In genomic region chr5:131769273-131769672, GRCm38 (mm10) we compare ENCODE assay signal across 14 mouse cellular contexts.
DNase-seq lines count a peak whose midpoint lies in the region; ATAC-seq and TF ChIP-seq lines count a peak whose summit lies in the region.
"Had no signal": no experiment of that assay in that cellular context is flagged by ENCODE, and none has a peak within 500 bp of the region (broad histone marks: within the 10 kb centered on the region; RNA-seq: fewer than 3 reads in every experiment).

No protein-coding gene starts in this region.

- H3K36me3 ChIP-seq in forebrain, embryonic 12.5 days (replicated peaks) = no peaks in the 10 kb centered on the region
- H3K36me3 ChIP-seq in forebrain, embryonic 16.5 days (ENCODE audit: control insufficient read depth, insufficient read depth) = no peaks in the 10 kb centered on the region
- H3K36me3 ChIP-seq in intestine, embryonic 15.5 days = no peaks in the 10 kb centered on the region
- H3K36me3 ChIP-seq in intestine, postnatal 0 days (ENCODE audit: control insufficient read depth, insufficient read depth) = no peaks in the 10 kb centered on the region
- H3K36me3 ChIP-seq in hindbrain, embryonic 14.5 days (replicated peaks; ENCODE audit: control insufficient read depth, insufficient read depth) = no peaks in the 10 kb centered on the region
- no peaks in the 10 kb centered on the region for H3K36me3 ChIP-seq in midbrain, embryonic 14.5 days (ENCODE audit: control insufficient read depth, insufficient read depth, low read length)
- 0 out of 2 replicates have a peak, but pooled peaks cover 5% of the 10 kb centered on the region for H3K36me3 ChIP-seq in kidney, embryonic 16.5 days (ENCODE audit: insufficient read depth, low read length)
- H3K36me3 ChIP-seq: embryonic facial prominence, embryonic 13.5 days; lung, embryonic 15.5 days had no signal

- peaks cover 30% of the 10 kb centered on the region for H3K4me1 ChIP-seq in forebrain, embryonic 12.5 days
- peaks cover 30% of the 10 kb centered on the region for H3K4me1 ChIP-seq in forebrain, embryonic 16.5 days (replicated peaks; ENCODE audit: control insufficient read depth, insufficient read depth, low read length)
- H3K4me1 ChIP-seq in intestine, embryonic 15.5 days (replicated peaks) = no peaks in the 10 kb centered on the region
- no peaks in the 10 kb centered on the region for H3K4me1 ChIP-seq in intestine, postnatal 0 days (replicated peaks; ENCODE audit: control insufficient read depth, insufficient read depth, low read length)
- H3K4me1 ChIP-seq in hindbrain, embryonic 14.5 days (replicated peaks; ENCODE audit: control insufficient read depth, insufficient read depth, low read length) = peaks cover 35% of the 10 kb centered on the region
- peaks cover 35% of the 10 kb centered on the region for H3K4me1 ChIP-seq in midbrain, embryonic 14.5 days (ENCODE audit: control insufficient read depth, insufficient read depth, low read length)
- no peaks in the 10 kb centered on the region for H3K4me1 ChIP-seq in kidney, embryonic 16.5 days (ENCODE audit: insufficient read depth, low read length)
- H3K4me1 ChIP-seq: lung, embryonic 15.5 days had no signal

- H3K27ac ChIP-seq in forebrain, embryonic 12.5 days = peak overlapping the region; percentile 25; the same call in 1 of the 2 replicates
- H3K27ac ChIP-seq in forebrain, embryonic 16.5 days (ENCODE audit: low read length) = no peak overlapping the region
- H3K27ac ChIP-seq in intestine, embryonic 15.5 days = no peak overlapping the region
- no peak overlapping the region for H3K27ac ChIP-seq in intestine, postnatal 0 days (ENCODE audit: low read depth, low read length)
- peak overlapping the region; percentile 66 for H3K27ac ChIP-seq in hindbrain, embryonic 14.5 days
- H3K27ac ChIP-seq in midbrain, embryonic 14.5 days (replicated peaks; ENCODE audit: low read depth, low read length) = peak overlapping the region; percentile 67
- H3K27ac ChIP-seq in kidney, embryonic 16.5 days (ENCODE audit: low read length) = no peak overlapping the region
- H3K27ac ChIP-seq: embryonic facial prominence, embryonic 13.5 days; lung, embryonic 15.5 days had no signal

- H3K9ac ChIP-seq in forebrain, embryonic 12.5 days = no peak overlapping the region
- no peak overlapping the region for H3K9ac ChIP-seq in forebrain, embryonic 16.5 days (replicated peaks; ENCODE audit: low read depth, low read length)
- H3K9ac ChIP-seq in intestine, embryonic 15.5 days = no peak overlapping the region
- no peak overlapping the region for H3K9ac ChIP-seq in intestine, postnatal 0 days (ENCODE audit: low read depth, low read length)
- H3K9ac ChIP-seq in hindbrain, embryonic 14.5 days = no peak overlapping the region
- peak overlapping the region; percentile 23; the same call in 1 of the 2 replicates for H3K9ac ChIP-seq in midbrain, embryonic 14.5 days (replicated peaks; ENCODE audit: low read length)
- no peak overlapping the region for H3K9ac ChIP-seq in kidney, embryonic 16.5 days (replicated peaks; ENCODE audit: low read length)
- H3K9ac ChIP-seq: embryonic facial prominence, embryonic 13.5 days; lung, embryonic 15.5 days had no signal

- no peaks in the 10 kb centered on the region for H3K9me3 ChIP-seq in forebrain, embryonic 12.5 days
- no peaks in the 10 kb centered on the region for H3K9me3 ChIP-seq in forebrain, embryonic 16.5 days (ENCODE audit: control insufficient read depth, low read length)
- no peaks in the 10 kb centered on the region for H3K9me3 ChIP-seq in intestine, embryonic 15.5 days
- no peaks in the 10 kb centered on the region for H3K9me3 ChIP-seq in intestine, postnatal 0 days (ENCODE audit: control insufficient read depth)
- no peaks in the 10 kb centered on the region for H3K9me3 ChIP-seq in hindbrain, embryonic 14.5 days (ENCODE audit: control insufficient read depth, low read length)
- no peaks in the 10 kb centered on the region for H3K9me3 ChIP-seq in midbrain, embryonic 14.5 days (ENCODE audit: control insufficient read depth, low read length)
- peaks cover 5% of the 10 kb centered on the region; the same call in 1 of the 2 replicates for H3K9me3 ChIP-seq in kidney, embryonic 16.5 days (ENCODE audit: low read length)
- H3K9me3 ChIP-seq: embryonic facial prominence, embryonic 13.5 days; lung, embryonic 15.5 days had no signal

- H3K27me3 ChIP-seq in forebrain, embryonic 12.5 days = 0 out of 2 replicates have a peak, but pooled peaks cover 3% of the 10 kb centered on the region
- no peaks in the 10 kb centered on the region for H3K27me3 ChIP-seq in forebrain, embryonic 16.5 days (replicated peaks; ENCODE audit: control insufficient read depth, insufficient read depth, low read length)
- H3K27me3 ChIP-seq in intestine, embryonic 15.5 days (replicated peaks) = no peaks in the 10 kb centered on the region
- no peaks in the 10 kb centered on the region for H3K27me3 ChIP-seq in intestine, postnatal 0 days (replicated peaks; ENCODE audit: control insufficient read depth, insufficient read depth, low read length)
- H3K27me3 ChIP-seq in hindbrain, embryonic 14.5 days (ENCODE audit: control insufficient read depth, insufficient read depth, low read length) = no peaks in the 10 kb centered on the region
- no peaks in the 10 kb centered on the region for H3K27me3 ChIP-seq in midbrain, embryonic 14.5 days (ENCODE audit: control insufficient read depth, insufficient read depth, low read length)
- no peaks in the 10 kb centered on the region for H3K27me3 ChIP-seq in kidney, embryonic 16.5 days (ENCODE audit: insufficient read depth, low read length)
- H3K27me3 ChIP-seq: embryonic facial prominence, embryonic 13.5 days; lung, embryonic 15.5 days had no signal

- no peak overlapping the region for H3K4me2 ChIP-seq in forebrain, embryonic 12.5 days
- no peak overlapping the region for H3K4me2 ChIP-seq in forebrain, embryonic 16.5 days (ENCODE audit: low read length)
- H3K4me2 ChIP-seq in intestine, embryonic 15.5 days (replicated peaks) = no peak overlapping the region
- no peak overlapping the region for H3K4me2 ChIP-seq in intestine, postnatal 0 days (replicated peaks; ENCODE audit: low read depth)
- no peak overlapping the region for H3K4me2 ChIP-seq in hindbrain, embryonic 14.5 days (replicated peaks)
- no peak overlapping the region for H3K4me2 ChIP-seq in midbrain, embryonic 14.5 days (ENCODE audit: low read length)
- no peak overlapping the region for H3K4me2 ChIP-seq in kidney, embryonic 16.5 days (replicated peaks; ENCODE audit: low read depth, low read length)
- H3K4me2 ChIP-seq: embryonic facial prominence, embryonic 13.5 days; lung, embryonic 15.5 days had no signal

- WGBS in forebrain, embryonic 12.5 days = 72% methylated on average over 11 of the region's 11 CpGs
- WGBS in forebrain, embryonic 16.5 days = 66% methylated on average over 11 of the region's 11 CpGs
- 58% methylated on average over 11 of the region's 11 CpGs for WGBS in intestine, embryonic 15.5 days
- WGBS in intestine, postnatal 0 days = 49% methylated on average over 11 of the region's 11 CpGs
- 16% methylated on average over 11 of the region's 11 CpGs for WGBS in hindbrain, embryonic 14.5 days
- WGBS in midbrain, embryonic 14.5 days = 12% methylated on average over 11 of the region's 11 CpGs
- 61% methylated on average over 11 of the region's 11 CpGs for WGBS in kidney, embryonic 16.5 days

- no peak overlapping the region for H3K4me3 ChIP-seq in forebrain, embryonic 12.5 days (replicated peaks)
- no peak overlapping the region for H3K4me3 ChIP-seq in forebrain, embryonic 16.5 days (replicated peaks; ENCODE audit: low read length)
- no peak overlapping the region for H3K4me3 ChIP-seq in intestine, embryonic 15.5 days (replicated peaks)
- H3K4me3 ChIP-seq in intestine, postnatal 0 days (ENCODE audit: low read depth, low read length) = no peak overlapping the region
- H3K4me3 ChIP-seq in hindbrain, embryonic 14.5 days (replicated peaks; ENCODE audit: low read length) = no peak overlapping the region
- no peak overlapping the region for H3K4me3 ChIP-seq in midbrain, embryonic 14.5 days (replicated peaks; ENCODE audit: low read depth, low read length)
- H3K4me3 ChIP-seq in kidney, embryonic 16.5 days (ENCODE audit: low read length) = no peak overlapping the region
- H3K4me3 ChIP-seq: embryonic facial prominence, embryonic 13.5 days; layer of hippocampus, adult 2 months; lung, embryonic 15.5 days had no signal

- DNase-seq in hindbrain, embryonic 14.5 days (ENCODE audit: low spot score) = no peak
- DNase-seq in midbrain, embryonic 14.5 days = peak; percentile 66
- no peak for DNase-seq in adrenal gland, postnatal 36 days
- DNase-seq: cerebellum, adult 9-10 months; kidney, adult 2 months; spleen, adult 18-20 months had no signal

- no peak for TF ChIP-seq CTCF in intestine, postnatal 0 days (IDR thresholded peaks at IDR 0.05; ENCODE audit: low read depth)

- ATAC-seq in forebrain, embryonic 12.5 days (ENCODE audit: low FRiP score) = peak; percentile 83
- ATAC-seq in forebrain, embryonic 16.5 days = no peak; the same call in 1 of the 2 replicates
- ATAC-seq in intestine, embryonic 15.5 days = peak; percentile 65
- no peak for ATAC-seq in intestine, postnatal 0 days
- 0 out of 2 replicates have a peak, but pooled peaks have one; percentile 43 for ATAC-seq in hindbrain, embryonic 14.5 days (ENCODE audit: low FRiP score)
- peak; percentile 43 for ATAC-seq in midbrain, embryonic 14.5 days (ENCODE audit: low FRiP score, low TSS enrichment)
- ATAC-seq in kidney, embryonic 16.5 days (ENCODE audit: low FRiP score, low TSS enrichment) = no peak

Comparison
In these comparisons a context has a peak if more than half of its experiments do, and no peak if none do; other contexts are left out.
1. ATAC-seq: peak in forebrain, embryonic 12.5 days (single experiment), intestine, embryonic 15.5 days (single experiment), hindbrain, embryonic 14.5 days (single experiment) and midbrain, embryonic 14.5 days (single experiment); none in forebrain, embryonic 16.5 days (single experiment), intestine, postnatal 0 days (single experiment) and kidney, embryonic 16.5 days (single experiment).
2. H3K27ac ChIP-seq: peak in forebrain, embryonic 12.5 days (single experiment), hindbrain, embryonic 14.5 days (single experiment) and midbrain, embryonic 14.5 days (single experiment); none in forebrain, embryonic 16.5 days (single experiment), intestine, embryonic 15.5 days (single experiment), intestine, postnatal 0 days (single experiment) and kidney, embryonic 16.5 days (single experiment).